Comparison of ENCODE assay signal across 33 mouse cellular contexts in the genomic region with DNA sequence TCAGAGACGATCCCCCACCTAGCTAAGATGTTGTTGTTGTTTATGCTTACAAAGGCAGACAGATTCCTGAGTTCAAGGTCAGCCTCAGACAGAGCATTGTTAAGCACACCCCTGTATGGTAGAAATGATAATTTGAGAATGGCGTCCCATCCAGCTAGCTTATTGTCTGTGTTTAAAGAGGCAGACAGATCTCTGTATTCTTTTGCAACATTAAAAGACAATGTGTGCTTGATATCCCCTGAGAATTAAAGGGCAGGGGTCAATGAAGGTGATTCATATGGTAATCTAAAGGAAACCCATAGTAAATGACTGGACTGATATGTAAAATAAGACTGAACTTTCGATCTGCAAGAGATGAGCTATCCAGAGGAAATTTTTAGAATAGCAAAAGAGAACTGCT.
"Had no signal": no experiment of that assay in that cellular context is flagged by ENCODE, and none has a peak within 500 bp of the region (broad histone marks: within the 10 kb centered on the region; RNA-seq: fewer than 3 reads in every experiment).

No protein-coding gene starts in this region.

- H3K4me2 ChIP-seq: heart, embryonic 12.5 days; heart, embryonic 13.5 days; heart, embryonic 15.5 days; hindbrain, embryonic 12.5 days; hindbrain, embryonic 13.5 days; hindbrain, embryonic 14.5 days; hindbrain, embryonic 15.5 days; intestine, embryonic 15.5 days; kidney, embryonic 15.5 days had no signal

- H3K27me3 ChIP-seq: heart, embryonic 12.5 days; heart, embryonic 13.5 days; heart, embryonic 15.5 days; hindbrain, embryonic 12.5 days; hindbrain, embryonic 13.5 days; hindbrain, embryonic 15.5 days; intestine, embryonic 15.5 days; kidney, embryonic 15.5 days had no signal

- DNase-seq: heart, postnatal 10 days; heart, postnatal 14 days; heart, postnatal 36 days; heart, postnatal 4 days; kidney, adult 11 months; kidney, adult 18-20 months; kidney, adult 2 months; kidney, adult 8-10 months; kidney, adult 9 months; kidney, postnatal 10 days; kidney, postnatal 14 days; kidney, postnatal 25 days; kidney, postnatal 36 days; kidney, postnatal 4 days; layer of hippocampus, adult 9-11 months; layer of hippocampus, postnatal 36 days had no signal

- H3K4me1 ChIP-seq: heart, embryonic 12.5 days; heart, embryonic 13.5 days; heart, embryonic 15.5 days; hindbrain, embryonic 10.5 days; hindbrain, embryonic 12.5 days; hindbrain, embryonic 13.5 days; hindbrain, embryonic 15.5 days; intestine, embryonic 15.5 days; kidney, embryonic 15.5 days had no signal

- ATAC-seq: hindbrain, embryonic 16.5 days; inflammation-experienced regulatory T-cells, adult 6 months; intestine, embryonic 15.5 days; intestine, embryonic 16.5 days; intestine, postnatal 0 days had no signal

- H3K4me3 ChIP-seq: heart, embryonic 12.5 days; heart, embryonic 13.5 days; heart, embryonic 15.5 days; hindbrain, embryonic 10.5 days; hindbrain, embryonic 12.5 days; hindbrain, embryonic 13.5 days; hindbrain, embryonic 15.5 days; intestine, embryonic 15.5 days; kidney, embryonic 15.5 days; layer of hippocampus, adult 2 months; left cerebral cortex, adult 2 months had no signal

- H3K9ac ChIP-seq: heart, embryonic 12.5 days; heart, embryonic 13.5 days; heart, embryonic 15.5 days; hindbrain, embryonic 12.5 days; hindbrain, embryonic 13.5 days; hindbrain, embryonic 14.5 days; hindbrain, embryonic 15.5 days; intestine, embryonic 15.5 days; kidney, embryonic 15.5 days had no signal

- H3K27ac ChIP-seq: heart, embryonic 13.5 days; heart, embryonic 15.5 days; hindbrain, embryonic 10.5 days; hindbrain, embryonic 12.5 days; hindbrain, embryonic 13.5 days; hindbrain, embryonic 14.5 days; hindbrain, embryonic 15.5 days; intestine, embryonic 15.5 days; kidney, embryonic 15.5 days; kidney, postnatal 0 days; layer of hippocampus, adult 2 months; left cerebral cortex, adult 2 months had no signal

- H3K36me3 ChIP-seq: heart, embryonic 12.5 days; heart, embryonic 13.5 days; heart, embryonic 15.5 days; hindbrain, embryonic 10.5 days; hindbrain, embryonic 12.5 days; hindbrain, embryonic 13.5 days; hindbrain, embryonic 15.5 days; intestine, embryonic 15.5 days; kidney, embryonic 15.5 days had no signal

- H3K9me3 ChIP-seq: heart, embryonic 12.5 days; heart, embryonic 13.5 days; heart, embryonic 15.5 days; hindbrain, embryonic 10.5 days; hindbrain, embryonic 12.5 days; hindbrain, embryonic 13.5 days; hindbrain, embryonic 15.5 days; intestine, embryonic 15.5 days; kidney, embryonic 15.5 days had no signal
